Mouse (Mus musculus) spleen, adult 2 months (tissue): ENCODE results near the gene Kera.

Experiments
- CTCF ChIP-seq: fragments of 200-500 bp; IDR thresholded peaks from 2 replicates; pipeline ENCODE4 v1.5.1; 2011; ENCODE audit warnings: mild to moderate bottlenecking, inconsistent platforms; ENCODE audit not compliant: insufficient read depth, insufficient read length, insufficient replicate concordance; ENCODE audit errors: extremely low read depth
- POLR2A ChIP-seq: fragments of 200-500 bp; IDR thresholded peaks from 2 replicates; pipeline ENCODE4 v1.6.1; 2011; ENCODE audit warnings: low read depth, low read length, inconsistent platforms

DNA sequence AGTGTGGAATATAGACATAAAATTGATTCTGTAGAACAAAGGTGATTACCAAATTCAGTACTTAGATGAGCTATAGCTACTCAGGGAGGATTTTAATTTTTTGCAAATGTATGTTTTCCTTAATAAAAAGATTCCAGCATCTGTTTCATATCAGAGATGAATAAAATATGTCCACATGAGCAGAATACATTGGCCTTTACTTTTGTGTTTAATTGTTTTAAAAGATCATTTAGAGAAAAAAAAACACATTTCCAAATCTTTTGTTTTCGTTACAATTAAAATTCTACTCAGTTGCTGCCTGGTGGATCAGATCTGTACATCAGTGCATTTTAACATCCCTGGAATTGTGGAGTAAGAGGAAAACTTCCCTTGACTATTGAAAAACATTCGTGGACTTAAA is at the start of gene Kera:
- TF ChIP-seq CTCF, result no peak
- TF ChIP-seq POLR2A, result no peak
